14 mouse cellular contexts compared by ENCODE assay signal in genomic region chr14:25789946-25790345, GRCm38 (mm10).
"Had no signal": no experiment of that assay in that cellular context is flagged by ENCODE, and none has a peak within 500 bp of the region (broad histone marks: within the 10 kb centered on the region; RNA-seq: fewer than 3 reads in every experiment).

No protein-coding gene starts in this region.

- H3K9ac ChIP-seq: liver, embryonic 12.5 days; lung, embryonic 15.5 days; neural tube, embryonic 13.5 days had no signal

- H3K9me3 ChIP-seq: limb, embryonic 10.5 days; liver, embryonic 12.5 days; lung, embryonic 15.5 days; neural tube, embryonic 13.5 days had no signal

- H3K27me3 ChIP-seq: liver, embryonic 12.5 days; lung, embryonic 15.5 days; neural tube, embryonic 13.5 days had no signal

- ATAC-seq: liver, embryonic 12.5 days had no signal

- H3K27ac ChIP-seq: kidney, postnatal 0 days; left cerebral cortex, adult 2 months; limb, embryonic 10.5 days; midbrain, embryonic 10.5 days; neural tube, embryonic 13.5 days had no signal

- H3K4me3 ChIP-seq: left cerebral cortex, adult 2 months; limb, embryonic 10.5 days; liver, embryonic 12.5 days; lung, embryonic 15.5 days; midbrain, embryonic 10.5 days; neural tube, embryonic 13.5 days had no signal

- H3K4me2 ChIP-seq: liver, embryonic 12.5 days; lung, embryonic 15.5 days; neural tube, embryonic 13.5 days had no signal

- H3K36me3 ChIP-seq: limb, embryonic 10.5 days; liver, embryonic 12.5 days; lung, embryonic 15.5 days; midbrain, embryonic 10.5 days; neural tube, embryonic 13.5 days had no signal

- H3K4me1 ChIP-seq: neural tube, embryonic 13.5 days had no signal

- DNase-seq: kidney, adult 11 months; kidney, adult 9 months; kidney, postnatal 4 days; lung, postnatal 36 days; midbrain, embryonic 14.5 days; right cerebral cortex, postnatal 25 days; thymus, postnatal 4 days had no signal
